Mouse (Mus musculus) ES-Bruce4 (cell line): ENCODE results near the gene Nck2.

Experiments used
- CTCF ChIP-seq: IDR thresholded peaks from one replicate; pipeline ENCODE4 v1.8.1; 2011; ENCODE audit warnings: low read depth, low read length
- EP300 ChIP-seq: IDR thresholded peaks from 2 replicates; pipeline ENCODE4 v1.6.1; 2011; ENCODE audit warnings: low read depth, low read length; ENCODE audit not compliant: insufficient read depth
- POLR2A ChIP-seq: IDR thresholded peaks from one replicate; pipeline ENCODE4 v1.8.1; 2011; ENCODE audit warnings: low read length; ENCODE audit not compliant: insufficient read depth

DNA sequence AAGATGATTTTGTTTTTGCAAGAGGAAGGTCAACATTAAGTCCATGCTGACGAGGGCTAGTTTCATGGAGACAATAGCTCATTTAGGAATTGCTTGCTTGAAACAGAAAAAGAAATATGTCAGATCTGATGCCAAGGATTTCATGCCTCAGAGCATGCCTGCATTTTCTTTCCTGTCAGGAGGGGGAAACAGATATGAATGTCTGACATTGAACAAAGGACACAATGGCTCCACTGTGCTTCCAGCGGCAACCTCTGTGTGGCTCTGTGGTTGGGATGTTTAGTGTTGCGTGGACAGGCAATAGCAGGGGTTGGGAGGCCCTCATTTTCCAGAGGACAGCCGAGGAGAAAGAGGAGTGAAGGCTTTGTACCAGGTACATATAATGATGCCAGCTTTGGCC is 171.6 kb downstream of the Nck2 start:
- TF ChIP-seq CTCF (no peak), POLR2A (no peak), EP300 (no peak)
